Mouse (Mus musculus) G1E (cell line): ENCODE measurements around the gene Rsph14. TPM values are rescaled to one million over a fixed set of nuclear protein-coding genes. Genes with fewer than 3 reads are reported as not detected.

ENCODE experiments used
- ATAC-seq: 2 replicates; pipeline ENCODE4 v1.8.0; 2016; ENCODE audit warnings: mild to moderate bottlenecking; ENCODE audit not compliant: insufficient number of reproducible peaks, poor library complexity, low FRiP score, severe bottlenecking; ENCODE audit errors: extremely low read depth
- DNase-seq: peaks from one replicate; pipeline ENCODE4 v3.0.0; 2012; ENCODE audit warnings: low spot score
- H3K27me3 ChIP-seq: 2 replicates; pipeline ENCODE4 v1.6.1; 2012; ENCODE audit warnings: mild to moderate bottlenecking, low read length, inconsistent platforms; ENCODE audit not compliant: insufficient read depth
- H3K36me3 ChIP-seq: replicated peaks from 2 replicates; pipeline ENCODE3; 2012; ENCODE audit warnings: mild to moderate bottlenecking, inconsistent platforms
- H3K4me1 ChIP-seq: 2 replicates; pipeline ENCODE4 v1.6.1; 2012; ENCODE audit warnings: low read depth, low read length, inconsistent platforms, mixed read lengths; ENCODE audit not compliant: insufficient read depth
- H3K4me3 ChIP-seq: 2 replicates; pipeline ENCODE4 v1.5.1; 2012; ENCODE audit warnings: low read depth, mild to moderate bottlenecking, inconsistent platforms, low read length, moderate library complexity, mixed read lengths
- H3K9me3 ChIP-seq: replicated peaks from 2 replicates; pipeline ENCODE4 v1.6.1; 2012; ENCODE audit warnings: inconsistent platforms
- CTCF ChIP-seq: IDR thresholded peaks from 2 replicates; pipeline ENCODE4 v1.5.1; 2012; ENCODE audit warnings: low read depth, low read length, inconsistent platforms, mixed read lengths
- GATA1 ChIP-seq: IDR thresholded peaks from 2 replicates; pipeline ENCODE4 v1.6.1; 2012; ENCODE audit warnings: borderline replicate concordance, low read length, inconsistent platforms, mixed read lengths
- GATA2 ChIP-seq: IDR thresholded peaks from 2 replicates; pipeline ENCODE4 v1.6.1; 2012; ENCODE audit warnings: low read depth, low read length, inconsistent platforms, borderline replicate concordance
- POLR2AphosphoS5 ChIP-seq: IDR thresholded peaks from 2 replicates; pipeline ENCODE4 v1.6.1; 2012; ENCODE audit warnings: low read depth, low read length, inconsistent platforms; ENCODE audit not compliant: insufficient replicate concordance
- TAL1 ChIP-seq: conservative IDR thresholded peaks from 2 replicates; pipeline ENCODE4 v1.6.1; 2012; ENCODE audit warnings: low read depth, low read length, inconsistent platforms, mixed read lengths
- polyA plus RNA-seq: library from polyadenylated mRNA; stranded (reverse); fragments of >175 nt; gene quantifications from 2 replicates; pipeline ENCODE4 v1.2.3, GENCODE M21; 2012
- total RNA-seq, 2 experiments: library from RNA; stranded (forward) in 1 of 2; stranded (reverse) in 1 of 2; fragments of 200-1000 nt in 1 of 2; fragments of >200 nt in 1 of 2; fragmentation: Nextera tagmentation in 1 of 2; gene quantifications; 2 replicates each; pipeline ENCODE4 v1.2.3; 2014 to 2017

Rsph14 gene
- total and polyA plus RNA-seq, 3 experiments = 0.16 TPM; not detected in 2

GRCm38 (mm10) chr10:74973026-74973425, 59.4 kb downstream of the Rsph14 start:
- DNase-seq (no peak), ATAC-seq (no peak)
- Histone ChIP-seq H3K27me3 (no peaks in the 10 kb centered on the region), H3K4me1 (no peaks in the 10 kb centered on the region), H3K9me3 (peaks cover 97% of the 10 kb centered on the region), H3K4me3 (no peak overlapping the region; the same call in 1 of the 2 replicates), H3K36me3 (no peaks in the 10 kb centered on the region)
- no peak for TF ChIP-seq CTCF
- no peak for TF ChIP-seq GATA2
- no peak for TF ChIP-seq TAL1
- no peak for TF ChIP-seq GATA1
- TF ChIP-seq POLR2AphosphoS5 = no peak

- H3K4me3 ChIP-seq = no peak overlapping the region
- no peaks in the 10 kb centered on the region for H3K4me1 ChIP-seq
- TF ChIP-seq CTCF (no peak), GATA2 (no peak), POLR2AphosphoS5 (no peak), TAL1 (no peak), GATA1 (no peak)
- DNase-seq = no peak
- no peaks in the 10 kb centered on the region for H3K36me3 ChIP-seq
- peaks cover 90% of the 10 kb centered on the region for H3K9me3 ChIP-seq
- no peak for ATAC-seq
- H3K27me3 ChIP-seq = no peaks in the 10 kb centered on the region
These were observed 63.1 kb downstream of the Rsph14 start for GRCm38 (mm10) chr10:74969266-74969665.

GRCm38 (mm10) chr10:74967651-74968267, 64.6 kb downstream of the Rsph14 start:
- DNase-seq (no peak), ATAC-seq (no peak)
- no peaks in the 10 kb centered on the region for H3K36me3 ChIP-seq
- no peaks in the 10 kb centered on the region for H3K4me1 ChIP-seq
- H3K9me3 ChIP-seq = peaks cover 90% of the 10 kb centered on the region
- H3K4me3 ChIP-seq = no peak overlapping the region; the same call in 1 of the 2 replicates
- H3K27me3 ChIP-seq = no peaks in the 10 kb centered on the region
- TF ChIP-seq GATA1 (no peak), CTCF (no peak), POLR2AphosphoS5 (no peak), GATA2 (no peak), TAL1 (no peak)

- H3K9me3 ChIP-seq = peaks cover 89% of the 10 kb centered on the region
- H3K36me3 ChIP-seq = no peaks in the 10 kb centered on the region
- DNase-seq = no peak
- no peaks in the 10 kb centered on the region for H3K27me3 ChIP-seq
- H3K4me1 ChIP-seq = no peaks in the 10 kb centered on the region
- no peak for ATAC-seq
- TF ChIP-seq GATA2 (no peak), POLR2AphosphoS5 (no peak), TAL1 (no peak), CTCF (no peak), GATA1 (no peak)
- peak within 1 kb of the TSS; percentile 7; the same call in 1 of the 2 replicates for H3K4me3 ChIP-seq
These were observed 65.4 kb downstream of the Rsph14 start, which contains the start of gene Gnaz for GRCm38 (mm10) chr10:74966850-74967451. TSS of gene Gnaz (plus strand) at chr10:74967177.

- ATAC-seq (no peak), DNase-seq (no peak)
- no peak overlapping the region for H3K4me3 ChIP-seq
- no peaks in the 10 kb centered on the region for H3K4me1 ChIP-seq
- no peaks in the 10 kb centered on the region for H3K27me3 ChIP-seq
- H3K9me3 ChIP-seq = peaks cover 90% of the 10 kb centered on the region
- TF ChIP-seq TAL1 (no peak), POLR2AphosphoS5 (no peak), GATA2 (no peak), GATA1 (no peak), CTCF (no peak)
- no peaks in the 10 kb centered on the region for H3K36me3 ChIP-seq
These were observed 68.0 kb downstream of the Rsph14 start for GRCm38 (mm10) chr10:74964380-74964779.

- H3K4me3 ChIP-seq = no peak overlapping the region
- TF ChIP-seq CTCF = no peak
- no peak for TF ChIP-seq GATA2
- no peak for TF ChIP-seq GATA1
- TF ChIP-seq POLR2AphosphoS5 = no peak
- no peak for TF ChIP-seq TAL1
- no peak for ATAC-seq
- peaks cover 74% of the 10 kb centered on the region for H3K9me3 ChIP-seq
- H3K4me1 ChIP-seq = no peaks in the 10 kb centered on the region
- no peaks in the 10 kb centered on the region for H3K27me3 ChIP-seq
- H3K36me3 ChIP-seq = no peaks in the 10 kb centered on the region
- no peak for DNase-seq
These were observed 79.4 kb downstream of the Rsph14 start for GRCm38 (mm10) chr10:74952830-74953443.
